Mouse (Mus musculus) lung, embryonic 14.5 days (tissue): ENCODE data around the gene E130114P18Rik. TPM values are rescaled to one million over a fixed set of nuclear protein-coding genes. Genes with fewer than 3 reads are reported as not detected.
A peak's percentile ranks its signal among the peaks of the same experiment; 100 is the strongest.

ENCODE experiments used
- ATAC-seq: fragments of 200-750 bp; cut with Nextera tagmentation; 2 replicates; pipeline ENCODE4 v1.8.0; 2017; ENCODE audit warnings: mild to moderate bottlenecking, moderate TSS enrichment, moderate library complexity; ENCODE audit not compliant: insufficient read depth
- DNase-seq: peaks from one replicate; pipeline ENCODE4 v3.0.0-alpha.2; 2015
- H3K27ac ChIP-seq: fragments of 300-500 bp; sonication (generic); 2 replicates; pipeline ENCODE4 v1.5.1; 2014; ENCODE audit warnings: low read depth, mild to moderate bottlenecking, moderate library complexity
- H3K27me3 ChIP-seq: fragments of 300-500 bp; sonication (generic); 2 replicates; pipeline ENCODE4 v1.6.1; 2014; ENCODE audit warnings: low read length, control low read depth; ENCODE audit not compliant: insufficient read depth
- H3K36me3 ChIP-seq: fragments of 300-500 bp; sonication (generic); 2 replicates; pipeline ENCODE4 v1.6.1; 2014; ENCODE audit warnings: control low read depth; ENCODE audit not compliant: insufficient read depth
- H3K4me1 ChIP-seq: fragments of 300-500 bp; sonication (generic); 2 replicates; pipeline ENCODE4 v1.6.1; 2014; ENCODE audit warnings: antibody characterized with exemption, control low read depth; ENCODE audit not compliant: insufficient read depth
- H3K4me2 ChIP-seq: fragments of 300-500 bp; sonication (generic); 2 replicates; pipeline ENCODE4 v1.6.1; 2014; ENCODE audit warnings: mild to moderate bottlenecking
- H3K4me3 ChIP-seq: fragments of 300-500 bp; sonication (generic); 2 replicates; pipeline ENCODE4 v1.5.1; 2014; ENCODE audit warnings: low read depth, low read length
- H3K9ac ChIP-seq: fragments of 300-500 bp; sonication (generic); 2 replicates; pipeline ENCODE4 v1.6.1; 2014
- H3K9me3 ChIP-seq: fragments of 300-500 bp; sonication (generic); 2 replicates; pipeline ENCODE4 v1.6.1; 2016; ENCODE audit warnings: low read depth, low read length, control low read depth
- CTCF ChIP-seq: IDR thresholded peaks from 2 replicates; pipeline ENCODE4 v1.5.1; 2016; ENCODE audit warnings: antibody characterized with exemption, low read depth
- WGBS: fragments of 180-500 bp; shearing (Covaris S2); extraction: QIAGEN DNeasy Blood & Tissue Kit; methylation state at CpG from one replicate; pipeline ENCODE4 v1.1.7; 2014; 5-methylcytosine and 5-hydroxymethylcytosine counted together
- polyA plus RNA-seq: library from polyadenylated mRNA; unstranded; fragments of >200 nt; fragmentation: Nextera tagmentation; extraction: Ambion mirVana; gene quantifications from 2 replicates; pipeline ENCODE4 v1.2.1, GENCODE M21; 2014

The E130114P18Rik gene
- polyA plus RNA-seq, 1 experiment from 2014 or later, result 0.84 TPM

DNA sequence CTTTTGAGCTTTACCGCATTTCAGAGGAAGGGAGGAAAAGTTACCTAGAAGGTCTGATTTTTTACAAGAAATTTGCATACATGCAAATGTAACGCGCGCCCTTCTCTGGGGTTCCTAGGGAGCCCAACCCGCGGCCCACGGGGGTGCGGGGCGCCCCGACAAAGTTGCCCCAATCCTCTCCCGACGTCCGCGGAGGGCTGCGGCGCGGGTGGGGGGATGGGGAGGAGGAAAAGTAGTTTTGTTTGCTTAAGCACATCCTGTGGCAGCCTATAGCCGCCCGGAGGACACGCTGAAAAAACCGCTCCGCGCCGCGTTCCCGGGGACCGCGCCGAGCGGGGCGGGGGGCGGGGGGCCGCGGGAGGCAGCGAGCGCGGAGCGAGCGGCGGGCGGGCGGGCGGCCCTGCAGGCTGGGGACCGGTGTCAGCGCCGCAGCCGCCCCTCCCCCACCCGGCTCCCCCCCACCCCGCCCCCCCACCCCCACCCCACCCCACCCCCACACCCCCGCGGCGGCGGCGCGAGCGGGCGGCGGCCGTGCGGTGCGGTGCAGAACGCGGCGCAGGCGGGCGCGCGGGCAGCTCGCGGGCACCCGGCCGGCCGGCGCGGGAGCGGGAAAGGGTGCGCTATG, 685 bp downstream of the E130114P18Rik start:
- no peaks in the 10 kb centered on the region for H3K27me3 ChIP-seq
- peak overlapping the region; percentile 96 for H3K4me3 ChIP-seq
- peak overlapping the region; percentile 91 for H3K4me2 ChIP-seq
- DNase-seq (peak; percentile 81), ATAC-seq (peak; percentile 39)
- TF ChIP-seq CTCF, result no peak
- H3K9me3 ChIP-seq, result no peaks in the 10 kb centered on the region
- H3K36me3 ChIP-seq, result no peaks in the 10 kb centered on the region
- H3K9ac ChIP-seq, result peak overlapping the region; percentile 99
- peaks cover 16% of the 10 kb centered on the region for H3K4me1 ChIP-seq
- under 1% methylated on average over 43 of the region's 77 CpGs for WGBS
- peak overlapping the region; percentile 98 for H3K27ac ChIP-seq

DNA sequence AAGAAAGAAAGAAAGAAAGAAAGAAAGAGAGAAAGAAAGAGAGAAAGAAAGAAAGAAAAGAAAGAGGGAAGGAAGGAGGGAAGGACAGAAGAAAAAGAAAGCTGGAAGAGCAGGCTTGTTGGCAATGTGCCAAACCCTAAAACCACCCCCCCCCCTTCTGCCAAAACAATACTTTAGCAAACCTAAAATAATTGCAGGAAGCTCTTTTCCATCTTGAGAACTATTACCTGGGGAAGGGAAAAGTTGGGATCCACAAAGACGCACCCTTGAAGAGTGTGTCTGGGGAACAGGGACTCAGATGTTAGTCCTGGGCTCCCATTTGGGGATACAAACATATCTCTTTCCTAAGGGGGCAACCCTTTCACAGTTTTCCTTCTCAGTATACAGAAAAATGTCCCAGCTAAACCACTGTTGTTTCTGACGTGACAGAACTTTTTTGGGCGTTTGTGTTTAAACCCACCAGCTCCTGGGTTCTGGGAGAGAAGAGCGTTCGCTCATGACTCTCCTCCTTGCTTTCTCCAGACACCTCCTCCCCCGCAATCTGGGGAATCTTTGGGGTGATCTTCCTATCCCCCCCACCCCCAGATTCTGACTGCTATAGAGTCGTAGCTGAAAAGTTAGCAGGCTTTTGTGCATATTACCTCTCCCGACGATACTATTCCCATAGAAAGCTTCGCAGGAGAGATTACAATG, 1.3 kb downstream of the E130114P18Rik start:
- ATAC-seq (no peak), DNase-seq (peak; percentile 65)
- H3K36me3 ChIP-seq, result no peaks in the 10 kb centered on the region
- peak overlapping the region; percentile 99 for H3K9ac ChIP-seq
- TF ChIP-seq CTCF, result no peak
- H3K4me1 ChIP-seq, result peaks cover 16% of the 10 kb centered on the region
- under 1% methylated on average over 10 of the region's 10 CpGs for WGBS
- H3K4me3 ChIP-seq, result peak overlapping the region; percentile 96
- no peaks in the 10 kb centered on the region for H3K9me3 ChIP-seq
- H3K27ac ChIP-seq, result peak overlapping the region; percentile 98
- peak overlapping the region; percentile 91 for H3K4me2 ChIP-seq
- no peaks in the 10 kb centered on the region for H3K27me3 ChIP-seq

DNA sequence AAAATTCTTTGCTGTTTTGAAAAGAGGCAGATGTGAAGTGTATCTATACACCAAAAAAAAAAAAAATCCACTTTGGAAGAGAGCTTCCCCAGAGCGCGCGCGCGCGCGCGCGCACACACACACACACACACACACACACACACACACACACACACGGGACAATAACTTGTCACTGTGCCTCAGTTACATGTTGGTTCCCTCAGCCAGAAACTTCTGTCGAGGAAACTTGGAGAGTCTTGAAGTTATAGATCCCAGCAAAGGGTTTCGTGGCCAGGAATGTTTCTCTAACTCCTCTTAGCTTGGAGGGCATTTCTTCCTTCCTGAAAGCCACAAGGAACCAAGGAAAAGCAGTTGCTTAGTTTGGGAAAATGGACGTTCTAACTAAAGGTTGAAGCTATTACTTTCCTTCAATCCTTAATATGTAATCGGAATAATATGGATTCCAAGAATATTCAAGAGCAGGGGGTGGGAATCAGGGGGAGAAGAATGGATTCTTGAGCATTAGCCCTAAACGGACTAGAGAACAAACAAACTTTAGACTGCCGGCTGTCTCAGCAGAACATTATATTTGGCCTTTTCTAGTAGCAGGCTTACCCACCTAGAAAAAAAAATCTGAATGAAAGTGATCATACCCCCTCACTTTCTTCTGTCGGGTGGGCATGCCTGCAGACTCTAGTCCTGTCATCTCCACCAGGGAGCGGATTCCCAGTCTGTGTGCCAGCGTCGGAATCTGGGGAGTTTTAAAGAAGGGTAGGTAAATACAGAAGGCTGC, 2.2 kb downstream of the E130114P18Rik start:
- peak; percentile 61 for DNase-seq
- H3K27me3 ChIP-seq, result no peaks in the 10 kb centered on the region
- peak overlapping the region; percentile 91 for H3K4me2 ChIP-seq
- TF ChIP-seq CTCF, result peak; percentile 29; the same call in 1 of the 2 replicates
- ATAC-seq, result no peak
- 1% methylated on average over 20 of the region's 20 CpGs for WGBS
- peak overlapping the region; percentile 96 for H3K4me3 ChIP-seq
- H3K9ac ChIP-seq, result peak overlapping the region; percentile 99
- H3K9me3 ChIP-seq, result no peaks in the 10 kb centered on the region
- no peaks in the 10 kb centered on the region for H3K36me3 ChIP-seq
- peak overlapping the region; percentile 98 for H3K27ac ChIP-seq
- H3K4me1 ChIP-seq, result peaks cover 13% of the 10 kb centered on the region

DNA sequence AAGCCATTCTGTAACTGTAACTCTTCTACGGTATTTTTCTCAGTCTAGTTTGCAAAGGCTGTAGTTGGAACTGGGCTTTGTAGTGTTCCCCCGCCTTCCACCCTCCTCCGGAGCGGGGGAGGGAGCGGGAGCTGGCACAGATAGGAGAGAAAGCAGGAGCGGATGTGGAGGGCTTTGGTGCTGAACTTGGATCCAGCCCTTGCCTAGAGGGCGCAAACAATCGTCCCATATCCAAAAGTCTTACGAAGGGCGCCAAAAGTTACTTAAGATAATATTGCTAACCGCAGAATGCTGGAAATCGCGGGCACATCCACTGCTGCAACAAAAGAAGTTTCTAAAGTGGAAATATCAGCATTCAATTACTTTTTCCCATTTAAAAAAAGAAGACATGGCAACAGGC, 2.8 kb downstream of the E130114P18Rik start:
- H3K9me3 ChIP-seq, result no peaks in the 10 kb centered on the region
- H3K4me2 ChIP-seq, result peak overlapping the region; percentile 91
- H3K9ac ChIP-seq, result peak overlapping the region; percentile 99
- H3K27me3 ChIP-seq, result no peaks in the 10 kb centered on the region
- peak; percentile 43; the same call in 1 of the 2 replicates for ATAC-seq
- peak overlapping the region; percentile 96 for H3K4me3 ChIP-seq
- peak; percentile 93 for DNase-seq
- H3K4me1 ChIP-seq, result peaks cover 10% of the 10 kb centered on the region
- TF ChIP-seq CTCF, result peak; percentile 40
- 0% methylated on average over 13 of the region's 13 CpGs for WGBS
- H3K36me3 ChIP-seq, result no peaks in the 10 kb centered on the region
- H3K27ac ChIP-seq, result peak overlapping the region; percentile 98

DNA sequence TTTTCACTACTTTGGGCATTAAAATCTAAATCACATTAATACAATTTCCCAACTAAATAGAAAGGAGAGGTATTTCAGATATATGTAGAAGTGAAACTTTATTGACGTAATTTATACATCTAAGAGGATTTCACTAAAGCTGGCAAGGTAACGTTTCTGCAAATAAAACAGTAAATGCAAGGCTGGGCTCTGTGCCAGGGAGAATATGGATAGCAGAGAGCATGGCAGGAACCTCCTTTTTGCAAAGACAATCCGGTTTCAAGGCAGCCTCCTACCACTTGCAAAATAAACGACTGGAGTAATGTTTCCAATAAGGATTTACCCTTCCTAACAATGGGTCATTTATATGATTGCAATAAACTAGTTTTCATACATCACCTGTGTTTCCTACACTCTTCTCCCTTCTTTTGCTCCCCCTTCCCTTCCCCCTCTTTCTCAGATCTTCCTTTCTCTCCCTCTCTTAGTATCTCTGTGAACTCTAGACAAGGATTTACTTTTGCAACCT, 3.4 kb downstream of the E130114P18Rik start:
- H3K36me3 ChIP-seq, result no peaks in the 10 kb centered on the region
- H3K27me3 ChIP-seq, result no peaks in the 10 kb centered on the region
- TF ChIP-seq CTCF, result no peak
- peak overlapping the region; percentile 91 for H3K4me2 ChIP-seq
- H3K9me3 ChIP-seq, result no peaks in the 10 kb centered on the region
- H3K9ac ChIP-seq, result peak overlapping the region; percentile 99
- H3K27ac ChIP-seq, result peak overlapping the region; percentile 98
- peak overlapping the region; percentile 96 for H3K4me3 ChIP-seq
- ATAC-seq (no peak), DNase-seq (peak; percentile 71)
- WGBS, result 10% methylated on average over 4 of the region's 4 CpGs
- peaks cover 9% of the 10 kb centered on the region for H3K4me1 ChIP-seq

DNA sequence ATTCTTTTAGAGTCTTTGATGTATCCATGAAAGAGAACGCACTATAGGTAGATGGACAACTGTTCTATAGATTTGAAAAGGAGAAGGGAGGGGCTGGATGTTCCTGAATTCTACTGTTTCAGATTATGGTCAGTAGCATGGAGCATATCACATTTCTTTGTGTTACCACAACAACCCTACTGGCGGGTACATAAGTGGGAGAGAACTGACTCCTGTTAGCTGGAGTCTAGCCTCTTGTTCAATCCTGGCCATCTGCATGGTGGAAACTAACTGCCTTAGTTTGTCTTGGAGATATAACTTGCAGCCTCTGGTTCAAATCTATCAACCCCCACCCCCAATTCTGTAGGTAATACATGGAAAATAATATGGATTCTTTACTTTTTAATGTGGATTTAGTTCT, 4.1 kb downstream of the E130114P18Rik start:
- 69% methylated on average over 2 of the region's 2 CpGs for WGBS
- DNase-seq, result no peak
- Histone ChIP-seq H3K27me3 (no peaks in the 10 kb centered on the region), H3K36me3 (no peaks in the 10 kb centered on the region), H3K4me2 (peak overlapping the region; percentile 91), H3K4me1 (peaks cover 9% of the 10 kb centered on the region), H3K9me3 (no peaks in the 10 kb centered on the region), H3K4me3 (peak overlapping the region; percentile 42), H3K27ac (peak overlapping the region; percentile 98), H3K9ac (no peak overlapping the region)
- ATAC-seq, result no peak
- no peak for TF ChIP-seq CTCF

DNA sequence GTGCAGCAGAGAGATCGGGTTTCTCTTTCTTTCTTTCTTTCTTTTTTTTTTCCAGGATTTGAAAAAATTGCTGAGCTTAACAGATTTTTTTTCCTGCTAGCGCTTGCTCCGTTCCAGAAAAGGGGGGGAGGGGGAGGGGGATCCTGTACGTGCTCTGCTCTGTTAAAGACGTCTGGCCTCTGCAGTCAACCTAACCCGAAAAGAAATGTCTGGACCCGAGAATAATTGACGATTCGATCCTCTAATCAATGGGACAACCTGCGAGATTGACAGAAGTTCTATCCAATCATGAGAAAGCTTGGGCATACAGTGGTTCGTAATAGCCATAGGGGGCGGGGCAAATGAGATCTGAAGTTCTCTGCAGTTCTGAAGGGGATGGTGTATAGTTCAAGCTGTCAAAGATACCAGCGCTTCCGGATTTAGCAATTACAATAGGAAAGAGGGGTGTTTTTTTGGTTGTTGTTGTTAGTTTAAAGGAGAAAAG, 4.7 kb downstream of the E130114P18Rik start:
- H3K4me1 ChIP-seq, result peaks cover 9% of the 10 kb centered on the region
- H3K27ac ChIP-seq, result peak overlapping the region; percentile 98
- peak overlapping the region; percentile 40 for H3K9ac ChIP-seq
- H3K36me3 ChIP-seq, result no peaks in the 10 kb centered on the region
- no peak for TF ChIP-seq CTCF
- no peaks in the 10 kb centered on the region for H3K9me3 ChIP-seq
- peak; percentile 100 for DNase-seq
- H3K27me3 ChIP-seq, result no peaks in the 10 kb centered on the region
- peak overlapping the region; percentile 91 for H3K4me2 ChIP-seq
- peak; percentile 62 for ATAC-seq
- H3K4me3 ChIP-seq, result peak overlapping the region; percentile 42
- WGBS, result under 1% methylated on average over 14 of the region's 14 CpGs
